Mouse (Mus musculus) kidney, adult 2 months (tissue): Measurements from ENCODE around the gene Car12. TPM values are rescaled to one million over a fixed set of nuclear protein-coding genes. Genes with fewer than 3 reads are reported as not detected.

Experiments used
- DNase-seq: peaks from one replicate; pipeline ENCODE4 v3.0.0; 2021
- H3K27ac ChIP-seq: fragments of 200-500 bp; 2 replicates; pipeline ENCODE4 v1.5.1; 2012; ENCODE audit warnings: low read depth, low read length, control low read depth, inconsistent platforms; ENCODE audit not compliant: insufficient read depth
- H3K27me3 ChIP-seq: fragments of 200-500 bp; replicated peaks from 2 replicates; pipeline ENCODE4 v1.6.1; 2012; ENCODE audit warnings: mild to moderate bottlenecking, moderate library complexity, low read length, inconsistent platforms; ENCODE audit not compliant: control insufficient read depth, insufficient read depth
- H3K36me3 ChIP-seq: fragments of 200-500 bp; 2 replicates; pipeline ENCODE4 v1.6.1; 2012; ENCODE audit warnings: mild to moderate bottlenecking, moderate library complexity, low read length, inconsistent platforms; ENCODE audit not compliant: control insufficient read depth, insufficient read depth
- H3K4me1 ChIP-seq: fragments of 200-500 bp; 2 replicates; pipeline ENCODE4 v1.6.1; 2011; ENCODE audit warnings: low read length; ENCODE audit not compliant: control insufficient read depth, insufficient read depth
- H3K4me3 ChIP-seq: fragments of 200-500 bp; 2 replicates; pipeline ENCODE4 v1.5.1; 2011; ENCODE audit warnings: mild to moderate bottlenecking, low read depth, low read length, control low read depth; ENCODE audit not compliant: insufficient read depth
- CTCF ChIP-seq: fragments of 200-500 bp; conservative IDR thresholded peaks from 2 replicates; pipeline ENCODE4 v1.5.1; 2011; ENCODE audit warnings: low read depth, mild to moderate bottlenecking, control low read depth, low read length, moderate library complexity, mixed read lengths; ENCODE audit not compliant: insufficient read depth, insufficient read length
- POLR2A ChIP-seq: fragments of 200-500 bp; IDR thresholded peaks from one replicate; pipeline ENCODE4 v1.6.1; 2011; ENCODE audit warnings: low read depth, low read length, control low read depth
- WGBS: fragments of 180-500 bp; shearing (Covaris S2); methylation state at CpG from one replicate; pipeline ENCODE4 v1.1.7; 2018; 5-methylcytosine and 5-hydroxymethylcytosine counted together
- polyA plus RNA-seq: library from polyadenylated mRNA; depleted of rRNA; stranded (reverse); fragments of >200 nt; gene quantifications from 2 replicates; pipeline ENCODE4 v1.2.3, GENCODE M21; 2012

Gene Car12
- polyA plus RNA-seq, 1 experiment: 295 TPM

DNA sequence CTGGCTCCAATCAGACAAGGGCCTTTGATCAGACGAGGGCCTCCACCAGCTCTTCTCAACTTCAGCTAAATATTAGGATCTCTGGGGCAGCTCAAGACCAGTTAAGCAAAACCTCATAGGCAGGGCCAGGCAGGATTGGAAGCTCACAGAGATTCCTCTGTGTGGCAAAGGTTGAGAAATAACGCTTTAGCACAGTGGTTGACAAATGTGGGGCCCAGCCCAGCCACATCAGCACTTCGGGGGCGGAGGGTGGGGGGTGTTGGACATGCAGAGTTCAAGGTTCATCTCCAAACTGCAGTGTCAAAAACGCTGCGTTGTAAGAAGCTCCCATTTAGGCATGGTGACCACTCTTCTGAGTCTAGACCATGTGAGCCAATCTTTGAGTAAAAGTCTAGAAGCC, 21.1 kb downstream of the Car12 start:
- Histone ChIP-seq H3K27ac (peak overlapping the region; percentile 77), H3K27me3 (no peaks in the 10 kb centered on the region), H3K4me1 (peaks cover 49% of the 10 kb centered on the region), H3K36me3 (no peaks in the 10 kb centered on the region), H3K4me3 (no peak overlapping the region)
- WGBS: 61% methylated on average over 6 of the region's 6 CpGs
- TF ChIP-seq CTCF (no peak), POLR2A (no peak)
- DNase-seq: peak; percentile 75

DNA sequence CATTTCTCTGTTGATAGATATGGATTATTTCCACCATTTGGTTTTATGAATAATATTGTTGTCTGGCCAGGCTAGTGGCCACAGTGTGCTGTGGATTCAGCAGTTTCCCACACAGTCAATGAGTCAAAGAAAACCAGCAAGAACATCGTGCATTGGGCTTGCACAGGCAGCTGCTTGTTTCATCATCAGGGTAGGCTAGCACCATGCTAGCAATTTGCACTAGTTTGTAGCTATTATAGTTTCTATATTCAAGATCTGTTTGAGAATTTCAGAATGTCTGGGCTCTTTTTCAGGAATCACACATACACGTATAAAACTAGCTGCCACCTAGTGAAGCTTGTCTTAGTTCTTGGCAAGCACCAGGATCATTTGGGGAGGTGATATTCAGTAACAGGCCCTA, 21.6 kb downstream of the Car12 start:
- no peak for DNase-seq
- Histone ChIP-seq H3K4me1 (peaks cover 51% of the 10 kb centered on the region), H3K27ac (peak overlapping the region; percentile 77), H3K4me3 (no peak overlapping the region), H3K36me3 (no peaks in the 10 kb centered on the region), H3K27me3 (no peaks in the 10 kb centered on the region)
- TF ChIP-seq POLR2A: no peak
- WGBS: 41% methylated on average over 2 of the region's 2 CpGs

DNA sequence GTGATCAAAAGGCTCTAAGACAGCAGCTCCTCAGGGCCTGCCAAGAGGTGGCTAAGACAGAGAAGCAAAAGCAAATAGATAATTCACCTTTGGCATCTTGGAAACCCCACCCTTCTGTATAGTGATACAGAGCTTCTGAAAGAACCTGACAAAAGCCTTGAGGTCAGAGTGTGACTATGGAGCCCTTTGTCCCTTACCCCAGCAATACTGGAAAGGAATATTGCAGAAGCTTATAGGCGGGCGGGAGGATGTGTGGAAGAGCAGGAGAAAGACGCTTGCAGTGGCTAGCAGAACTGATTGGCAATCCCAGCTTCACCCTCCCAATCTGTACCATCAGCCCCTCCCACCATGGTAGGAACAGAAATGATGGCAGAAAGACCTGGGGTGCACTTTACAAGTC, 22.5 kb downstream of the Car12 start:
- no peak for TF ChIP-seq POLR2A
- no peak for TF ChIP-seq CTCF
- WGBS: 58% methylated on average over 3 of the region's 3 CpGs
- H3K27ac ChIP-seq: peak overlapping the region; percentile 77

GRCm38 (mm10) chr9:66736551-66736950, 23.1 kb downstream of the Car12 start:
- TF ChIP-seq CTCF: no peak
- TF ChIP-seq POLR2A: no peak
- Histone ChIP-seq H3K4me1 (peaks cover 51% of the 10 kb centered on the region), H3K27me3 (no peaks in the 10 kb centered on the region), H3K27ac (peak overlapping the region; percentile 77), H3K36me3 (no peaks in the 10 kb centered on the region), H3K4me3 (no peak overlapping the region)
- 51% methylated on average over 2 of the region's 2 CpGs for WGBS
- DNase-seq: peak; percentile 96

More for the DNA sequence above, 22.5 kb downstream of the Car12 start:
- H3K36me3 ChIP-seq: no peaks in the 10 kb centered on the region
- H3K4me3 ChIP-seq: no peak overlapping the region
- DNase-seq: peak; percentile 40
- peaks cover 51% of the 10 kb centered on the region for H3K4me1 ChIP-seq
- no peaks in the 10 kb centered on the region for H3K27me3 ChIP-seq

- WGBS: 65% methylated on average over 7 of the region's 7 CpGs
- Histone ChIP-seq H3K36me3 (no peaks in the 10 kb centered on the region), H3K4me1 (peaks cover 35% of the 10 kb centered on the region), H3K4me3 (no peak overlapping the region), H3K27ac (peak overlapping the region; percentile 63), H3K27me3 (no peaks in the 10 kb centered on the region)
- DNase-seq: peak; percentile 31
- no peak for TF ChIP-seq POLR2A
- TF ChIP-seq CTCF: no peak
Observed at GRCm38 (mm10) chr9:66739516-66739915, 26.0 kb downstream of the Car12 start.

DNA sequence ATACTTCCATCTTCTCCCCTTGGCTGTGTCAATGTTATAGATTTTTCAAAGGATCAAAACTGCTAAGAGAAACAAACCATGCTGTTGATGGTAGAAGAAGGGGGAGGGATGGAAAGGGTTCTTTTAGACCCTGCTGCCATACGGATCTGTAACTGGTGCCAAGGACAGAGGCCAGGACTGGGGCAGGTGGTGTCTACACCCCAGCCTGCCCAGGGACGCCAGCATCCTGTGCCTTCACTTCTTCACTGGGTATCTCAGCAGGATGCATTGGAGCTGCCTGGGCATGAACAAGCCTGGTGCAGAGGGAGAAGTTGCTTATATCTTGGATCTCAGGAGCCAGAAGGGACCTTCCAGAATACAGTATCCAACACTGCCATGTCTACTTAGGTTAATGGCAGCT, 31.0 kb downstream of the Car12 start:
- Histone ChIP-seq H3K27me3 (no peaks in the 10 kb centered on the region), H3K4me1 (peaks cover 3% of the 10 kb centered on the region; the same call in 1 of the 2 replicates), H3K27ac (no peak overlapping the region), H3K36me3 (no peaks in the 10 kb centered on the region), H3K4me3 (no peak overlapping the region)
- no peak for DNase-seq
- WGBS: 75% methylated on average over 2 of the region's 2 CpGs
- no peak for TF ChIP-seq POLR2A

DNA sequence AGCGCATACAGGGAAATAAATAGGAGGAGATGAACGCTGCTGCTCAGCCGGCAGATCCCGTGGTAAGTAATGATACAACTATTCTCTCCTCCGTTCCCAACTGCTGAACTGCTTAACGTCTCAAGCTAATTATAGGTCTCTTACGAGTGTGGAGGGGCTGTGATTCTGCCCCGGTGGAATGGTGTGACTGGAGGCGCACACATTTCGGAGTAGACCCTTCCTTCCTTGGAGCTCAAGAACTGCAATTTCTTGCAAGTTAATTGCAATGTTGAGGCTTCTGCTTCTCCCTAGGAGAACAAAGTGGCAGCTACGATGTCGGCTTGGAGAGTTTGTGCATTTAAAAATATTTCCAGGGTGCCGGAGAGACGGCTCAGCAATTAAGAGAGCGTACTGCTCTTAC, 34.9 kb downstream of the Car12 start:
- Histone ChIP-seq H3K4me3 (no peak overlapping the region), H3K36me3 (no peaks in the 10 kb centered on the region), H3K27ac (no peak overlapping the region), H3K27me3 (no peaks in the 10 kb centered on the region), H3K4me1 (no peaks in the 10 kb centered on the region)
- TF ChIP-seq CTCF (no peak), POLR2A (no peak)
- 87% methylated on average over 15 of the region's 15 CpGs for WGBS
- DNase-seq: no peak

GRCm38 (mm10) chr9:66752849-66753248, 39.4 kb downstream of the Car12 start:
- Histone ChIP-seq H3K36me3 (no peaks in the 10 kb centered on the region), H3K4me1 (no peaks in the 10 kb centered on the region), H3K27me3 (no peaks in the 10 kb centered on the region), H3K4me3 (no peak overlapping the region), H3K27ac (no peak overlapping the region)
- 75% methylated on average over 6 of the region's 6 CpGs for WGBS
- no peak for TF ChIP-seq POLR2A
- no peak for TF ChIP-seq CTCF
- no peak for DNase-seq
